Mouse (Mus musculus) liver, embryonic 14.5 days (tissue): ENCODE data around the gene Ccdc114. TPM values are rescaled to one million over a fixed set of nuclear protein-coding genes. Genes with fewer than 3 reads are reported as not detected.
A peak's percentile ranks its signal among the peaks of the same experiment; 100 is the strongest.

Source experiments
- ATAC-seq: fragments of 200-750 bp; cut with Nextera tagmentation; 2 replicates; pipeline ENCODE4 v1.8.0; 2017; ENCODE audit warnings: moderate number of reproducible peaks, mild to moderate bottlenecking, moderate library complexity; ENCODE audit not compliant: insufficient read depth
- DNase-seq, 3 experiments: peaks; one replicate each; pipeline ENCODE4 v3.0.0-alpha.2; 2012 to 2013; ENCODE audit warnings: low read depth in 3 of 3, low spot score in 3 of 3
- H3K27ac ChIP-seq: fragments of 300-500 bp; sonication (generic); 2 replicates; pipeline ENCODE4 v1.5.1; 2014; ENCODE audit warnings: moderate library complexity, mild to moderate bottlenecking, control low read depth, inconsistent platforms
- H3K27me3 ChIP-seq: fragments of 300-500 bp; sonication (generic); 2 replicates; pipeline ENCODE4 v1.6.1; 2014; ENCODE audit warnings: mild to moderate bottlenecking, low read length, moderate library complexity; ENCODE audit not compliant: control insufficient read depth, insufficient read depth
- H3K36me3 ChIP-seq: fragments of 300-500 bp; sonication (generic); replicated peaks from 2 replicates; pipeline ENCODE4 v1.6.1; 2014; ENCODE audit warnings: low read depth; ENCODE audit not compliant: control insufficient read depth, insufficient read depth
- H3K4me1 ChIP-seq, 2 experiments: fragments of 200-500 bp in 1 of 2; fragments of 300-500 bp in 1 of 2; sonication (generic) in 1 of 2; replicated peaks; 2 replicates each; pipeline ENCODE4 v1.6.1; 2012 to 2014; ENCODE audit warnings: antibody characterized with exemption in 1 of 2, inconsistent platforms in 1 of 2, low read length in 1 of 2; ENCODE audit not compliant: control insufficient read depth in 2 of 2, insufficient read depth in 2 of 2
- H3K4me2 ChIP-seq: fragments of 300-500 bp; sonication (generic); 2 replicates; pipeline ENCODE4 v1.6.1; 2014; ENCODE audit warnings: low read depth, mild to moderate bottlenecking, control low read depth, moderate library complexity
- H3K4me3 ChIP-seq, 2 experiments: fragments of 200-500 bp in 1 of 2; fragments of 300-500 bp in 1 of 2; sonication (generic) in 1 of 2; 2 replicates each; pipeline ENCODE4 v1.5.1; 2012 to 2014; ENCODE audit warnings: low read depth in 2 of 2, low read length in 2 of 2, mild to moderate bottlenecking in 2 of 2, control low read depth in 1 of 2, inconsistent platforms in 1 of 2, moderate library complexity in 1 of 2; ENCODE audit not compliant: insufficient read depth in 1 of 2
- H3K9ac ChIP-seq: fragments of 300-500 bp; sonication (generic); replicated peaks from 2 replicates; pipeline ENCODE4 v1.6.1; 2014; ENCODE audit warnings: mild to moderate bottlenecking, control low read depth, moderate library complexity
- H3K9me3 ChIP-seq: fragments of 300-500 bp; sonication (generic); 2 replicates; pipeline ENCODE4 v1.6.1; 2016; ENCODE audit warnings: low read length, mixed read lengths; ENCODE audit not compliant: control insufficient read depth
- CTCF ChIP-seq: IDR thresholded peaks from 2 replicates; pipeline ENCODE4 v1.5.1; 2016; ENCODE audit warnings: antibody characterized with exemption, low read depth, control low read depth
- EP300 ChIP-seq: IDR thresholded peaks from 2 replicates; pipeline ENCODE4 v1.6.1; 2016; ENCODE audit warnings: antibody characterized with exemption, low read depth
- WGBS: fragments of 180-500 bp; shearing (Covaris S2); extraction: QIAGEN DNeasy Blood & Tissue Kit; methylation state at CpG from one replicate; pipeline ENCODE4 v1.1.7; 2014; ENCODE audit not compliant: insufficient replicate concordance; 5-methylcytosine and 5-hydroxymethylcytosine counted together
- polyA plus RNA-seq, 2 experiments: library from polyadenylated mRNA; depleted of rRNA in 1 of 2; stranded (reverse) in 1 of 2; unstranded in 1 of 2; fragments of >200 nt; fragmentation: Nextera tagmentation in 1 of 2; extraction: Ambion mirVana in 1 of 2; gene quantifications; 2 replicates each; pipeline versions ENCODE4 v1.2.1 to v1.2.3; 2012 to 2014

Ccdc114 gene
- polyA plus RNA-seq, 2 experiments = 1.0 to 1.2 TPM

GRCm38 (mm10) chr7:45887246-45887645 is 36.6 kb upstream of the Ccdc114 start:
- no peaks in the 10 kb centered on the region for H3K9me3 ChIP-seq
- H3K4me3 ChIP-seq = no peak overlapping the region
- H3K9ac ChIP-seq = no peak overlapping the region
- WGBS = 20% methylated on average over 3 of the region's 3 CpGs
- DNase-seq = no peak
- peaks cover 21% of the 10 kb centered on the region for H3K36me3 ChIP-seq
- no peak overlapping the region for H3K4me2 ChIP-seq
- no peak for ATAC-seq
- H3K27me3 ChIP-seq = no peaks in the 10 kb centered on the region
- H3K4me1 ChIP-seq = no peaks in the 10 kb centered on the region
- no peak overlapping the region for H3K27ac ChIP-seq
- TF ChIP-seq EP300 (no peak), CTCF (no peak)

- DNase-seq (no peak), ATAC-seq (no peak)
- TF ChIP-seq EP300 = no peak
- TF ChIP-seq CTCF = no peak
- peaks cover 8 to 11% of the 10 kb centered on the region in 2 experiments for H3K4me1 ChIP-seq
- no peak overlapping the region for H3K27ac ChIP-seq
- 62% methylated on average over 2 of the region's 2 CpGs for WGBS
- no peaks in the 10 kb centered on the region for H3K36me3 ChIP-seq
- no peak overlapping the region for H3K4me3 ChIP-seq
- no peak overlapping the region for H3K4me2 ChIP-seq
- no peaks in the 10 kb centered on the region for H3K27me3 ChIP-seq
- no peaks in the 10 kb centered on the region for H3K9me3 ChIP-seq
- no peak overlapping the region for H3K9ac ChIP-seq
Observed at GRCm38 (mm10) chr7:45892651-45893050, 31.2 kb upstream of the Ccdc114 start.

DNA sequence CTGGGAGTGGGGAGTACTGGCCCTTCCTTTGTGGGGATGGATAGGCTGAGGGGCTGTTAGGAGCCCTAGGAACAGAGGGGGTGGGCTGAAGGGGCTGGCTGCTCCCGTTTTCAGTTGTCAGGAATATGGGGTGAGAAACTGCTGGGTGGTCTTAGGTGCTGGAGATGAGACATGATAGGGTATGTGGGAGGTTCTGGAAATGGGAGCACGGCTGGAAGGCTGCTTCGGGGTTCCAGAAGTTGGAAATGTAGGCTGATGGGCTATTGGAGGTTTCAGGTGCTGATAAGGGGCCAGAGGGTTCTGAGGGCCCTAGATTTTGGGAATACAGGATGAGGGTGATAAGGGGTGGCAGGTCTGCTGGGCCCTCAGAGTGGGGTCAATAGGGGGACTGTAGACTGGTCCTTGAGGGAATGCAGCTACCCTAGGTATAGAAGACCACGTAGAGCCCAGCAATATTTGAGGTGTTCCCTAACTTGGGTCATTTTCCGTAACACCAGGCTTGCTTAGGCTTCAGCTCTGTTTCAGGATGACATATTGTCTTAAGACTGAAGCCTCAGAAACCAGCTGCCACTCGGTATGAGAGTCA is 27.8 kb upstream of the Ccdc114 start:
- ATAC-seq = 0 out of 2 replicates have a peak, but pooled peaks have one; percentile 0
- H3K4me3 ChIP-seq = peak overlapping the region; percentile 33 to 54; a peak in 3 of 4 replicates

DNA sequence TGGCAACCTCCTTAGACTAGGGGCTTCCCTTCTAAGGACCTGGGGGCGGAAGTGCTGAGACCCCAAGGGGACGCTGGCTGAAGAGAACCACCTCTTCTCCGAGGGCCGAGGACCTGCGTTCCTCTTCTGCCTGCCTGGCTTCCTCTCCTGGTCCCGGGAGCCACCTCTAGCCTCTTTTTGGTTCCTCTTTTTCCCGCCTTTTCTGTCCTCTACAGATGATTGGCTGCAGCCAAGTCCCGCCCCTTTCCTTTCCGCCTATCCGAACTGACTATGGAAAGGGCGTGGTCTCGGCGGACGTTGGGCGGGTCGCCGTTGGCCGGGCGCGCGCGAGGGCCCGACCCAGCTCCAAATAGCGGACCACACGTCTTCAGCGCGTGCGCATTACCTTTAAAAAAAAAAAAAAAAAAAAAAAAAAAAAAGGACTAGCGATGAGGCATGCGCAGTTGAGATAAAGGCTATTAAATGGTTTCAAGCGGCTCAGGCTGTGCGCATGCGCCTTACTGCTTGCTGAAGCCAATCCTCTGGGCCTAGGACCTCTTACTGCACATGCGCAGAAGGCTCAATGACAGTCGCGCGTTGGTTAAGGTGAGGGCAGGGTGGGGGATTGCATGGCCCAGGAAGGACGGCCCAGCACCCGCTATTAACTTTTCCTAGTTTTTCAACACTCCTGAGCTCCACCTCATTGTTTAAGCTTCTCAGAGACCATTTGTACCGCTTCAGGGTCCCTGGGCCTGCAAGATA is 27.2 kb upstream of the Ccdc114 start, which contains the start of the genes Syngr4 and Tmem143:
TSS of gene Syngr4 (minus strand) at position 198 of the 741 bp plus-strand sequence.
TSS of gene Tmem143 (plus strand) at position 425 of the 741 bp plus-strand sequence.
- ATAC-seq (peak; percentile 84), DNase-seq (peak; percentile 92 to 97 (median 94))
- WGBS = under 1% methylated on average over 40 of the region's 40 CpGs
- Histone ChIP-seq H3K4me1 (peaks cover 11 to 17% of the 10 kb centered on the region in 2 experiments), H3K27ac (peak within 1 kb of the TSS; percentile 67), H3K4me3 (peak within 1 kb of the TSS; percentile 54 to 79), H3K9ac (peak within 1 kb of the TSS; percentile 61), H3K4me2 (peak within 1 kb of the TSS; percentile 94), H3K27me3 (no peaks in the 10 kb centered on the region), H3K36me3 (no peaks in the 10 kb centered on the region), H3K9me3 (no peaks in the 10 kb centered on the region)
- TF ChIP-seq EP300 (no peak), CTCF (no peak)

More for the DNA sequence above, 27.8 kb upstream of the Ccdc114 start:
- peak overlapping the region; percentile 67 for H3K27ac ChIP-seq
- DNase-seq = no peak
- H3K36me3 ChIP-seq = no peaks in the 10 kb centered on the region
- H3K27me3 ChIP-seq = no peaks in the 10 kb centered on the region
- no peaks in the 10 kb centered on the region for H3K9me3 ChIP-seq
- peak overlapping the region; percentile 94 for H3K4me2 ChIP-seq
- H3K9ac ChIP-seq = peak overlapping the region; percentile 42
- H3K4me1 ChIP-seq = peaks cover 11 to 14% of the 10 kb centered on the region in 2 experiments
- TF ChIP-seq CTCF (no peak), EP300 (no peak)
- WGBS = 62% methylated on average over 6 of the region's 6 CpGs

- Histone ChIP-seq H3K4me2 (peak overlapping the region; percentile 94), H3K9ac (peak overlapping the region; percentile 61), H3K27ac (peak overlapping the region; percentile 60), H3K9me3 (no peaks in the 10 kb centered on the region), H3K36me3 (no peaks in the 10 kb centered on the region), H3K27me3 (no peaks in the 10 kb centered on the region), H3K4me3 (peak overlapping the region; percentile 54 to 79), H3K4me1 (peaks cover 11 to 18% of the 10 kb centered on the region in 2 experiments)
- peak; percentile 44 to 51 (median 49) for DNase-seq
- under 1% methylated on average over 19 of the region's 19 CpGs for WGBS
- ATAC-seq = peak; percentile 64
- no peak for TF ChIP-seq EP300
- TF ChIP-seq CTCF = no peak
Observed at GRCm38 (mm10) chr7:45897258-45897757, 26.6 kb upstream of the Ccdc114 start.
